Comparison of ENCODE assay signal across 20 mouse cellular contexts in genomic region chr3:106493882-106494281, GRCm38 (mm10). TPM values are rescaled to one million over a fixed set of nuclear protein-coding genes. Genes with fewer than 3 reads are reported as not detected.
DNase-seq lines count a peak whose midpoint lies in the region; ATAC-seq and TF ChIP-seq lines count a peak whose summit lies in the region.
"Had no signal": no experiment of that assay in that cellular context is flagged by ENCODE, and none has a peak within 500 bp of the region (broad histone marks: within the 10 kb centered on the region; RNA-seq: fewer than 3 reads in every experiment).

No protein-coding gene starts in this region.

- H3K36me3 ChIP-seq in lung, embryonic 14.5 days (ENCODE audit: insufficient read depth), result 0 out of 2 replicates have a peak, but pooled peaks cover 1% of the 10 kb centered on the region
- H3K36me3 ChIP-seq in heart, embryonic 16.5 days (ENCODE audit: control insufficient read depth, insufficient read depth), result no peaks in the 10 kb centered on the region
- H3K36me3 ChIP-seq in liver, postnatal 0 days (replicated peaks; ENCODE audit: insufficient read depth, low read length), result peaks cover 22% of the 10 kb centered on the region; the same call in 1 of the 2 replicates
- no peaks in the 10 kb centered on the region for H3K36me3 ChIP-seq in hindbrain, embryonic 12.5 days
- H3K36me3 ChIP-seq: forebrain, embryonic 15.5 days; limb, embryonic 15.5 days; midbrain, embryonic 13.5 days had no signal

- peak overlapping the region; percentile 8; the same call in 1 of the 2 replicates for H3K27ac ChIP-seq in lung, embryonic 14.5 days (ENCODE audit: low read depth)
- H3K27ac ChIP-seq in heart, embryonic 16.5 days (ENCODE audit: low read length), result peak overlapping the region; percentile 66
- peak overlapping the region; percentile 62; the same call in 1 of the 2 replicates for H3K27ac ChIP-seq in liver, postnatal 0 days (ENCODE audit: low read depth)
- no peak overlapping the region for H3K27ac ChIP-seq in hindbrain, embryonic 12.5 days
- H3K27ac ChIP-seq: embryonic facial prominence, embryonic 10.5 days; forebrain, embryonic 15.5 days; limb, embryonic 15.5 days; midbrain, embryonic 13.5 days had no signal

- 71% methylated on average over 3 of the region's 3 CpGs for WGBS in lung, embryonic 14.5 days
- 46% methylated on average over 3 of the region's 3 CpGs for WGBS in lung, adult 2 months
- WGBS in heart, embryonic 16.5 days, result 66% methylated on average over 3 of the region's 3 CpGs
- WGBS in liver, postnatal 0 days (ENCODE audit: insufficient replicate concordance), result 67% methylated on average over 3 of the region's 3 CpGs
- 81% methylated on average over 3 of the region's 3 CpGs for WGBS in hindbrain, embryonic 12.5 days

- H3K4me3 ChIP-seq in lung, embryonic 14.5 days (ENCODE audit: low read depth, low read length), result no peak overlapping the region
- no peak overlapping the region for H3K4me3 ChIP-seq in lung, adult 2 months (replicated peaks; ENCODE audit: extremely low read depth, low read depth, low read length)
- no peak overlapping the region for H3K4me3 ChIP-seq in heart, embryonic 16.5 days (ENCODE audit: low read length)
- H3K4me3 ChIP-seq in liver, postnatal 0 days (ENCODE audit: low read depth, low read length), result no peak overlapping the region
- no peak overlapping the region for H3K4me3 ChIP-seq in hindbrain, embryonic 12.5 days
- H3K4me3 ChIP-seq: embryonic facial prominence, embryonic 10.5 days; forebrain, embryonic 15.5 days; limb, embryonic 15.5 days; midbrain, embryonic 13.5 days had no signal

- no peak overlapping the region for H3K4me2 ChIP-seq in lung, embryonic 14.5 days
- no peak overlapping the region for H3K4me2 ChIP-seq in heart, embryonic 16.5 days (ENCODE audit: low read depth, low read length)
- no peak overlapping the region for H3K4me2 ChIP-seq in liver, postnatal 0 days (ENCODE audit: low read depth, low read length)
- H3K4me2 ChIP-seq in hindbrain, embryonic 12.5 days (replicated peaks), result no peak overlapping the region
- H3K4me2 ChIP-seq: forebrain, embryonic 15.5 days; limb, embryonic 15.5 days; midbrain, embryonic 13.5 days had no signal

- no peak for TF ChIP-seq CTCF in lung, embryonic 14.5 days (IDR thresholded peaks at IDR 0.05; ENCODE audit: low read depth)
- TF ChIP-seq CTCF in lung, adult 2 months (IDR thresholded peaks at IDR 0.05; ENCODE audit: insufficient read depth, low read length), result no peak
- no peak for TF ChIP-seq CTCF in liver, postnatal 0 days (IDR thresholded peaks at IDR 0.05; ENCODE audit: low read depth)

- peak; percentile 37 to 40 for DNase-seq in heart, adult 9 months (ENCODE audit: low spot score in 2 of 2)
- no peak for DNase-seq in heart, adult 8-10 months (ENCODE audit: low spot score)
- no peak for DNase-seq in lung, embryonic 14.5 days
- DNase-seq in lung, adult 2 months, result no peak
- DNase-seq in liver, postnatal 0 days, result no peak
- no peak for DNase-seq in spleen, postnatal 10 days (ENCODE audit: low spot score in 2 of 2)
- DNase-seq: adrenal gland, postnatal 36 days; cerebellum, adult 11 months; kidney, adult 8-10 months; kidney, postnatal 14 days; left cerebral cortex, postnatal 4 days; spleen, adult 18-20 months; thymus, postnatal 25 days had no signal

- TF ChIP-seq POLR2A in lung, adult 2 months (IDR thresholded peaks at IDR 0.05; ENCODE audit: borderline replicate concordance, extremely low read depth, low read depth, low read length), result no peak

- H3K9me3 ChIP-seq in lung, embryonic 14.5 days (ENCODE audit: low read depth, low read length), result no peaks in the 10 kb centered on the region
- H3K9me3 ChIP-seq in heart, embryonic 16.5 days (replicated peaks; ENCODE audit: control insufficient read depth, low read length), result no peaks in the 10 kb centered on the region
- no peaks in the 10 kb centered on the region for H3K9me3 ChIP-seq in liver, postnatal 0 days (ENCODE audit: low read length)
- H3K9me3 ChIP-seq in hindbrain, embryonic 12.5 days (replicated peaks), result no peaks in the 10 kb centered on the region
- H3K9me3 ChIP-seq: embryonic facial prominence, embryonic 10.5 days; forebrain, embryonic 15.5 days; limb, embryonic 15.5 days; megakaryocyte, embryonic 14.5 days; midbrain, embryonic 13.5 days had no signal

- H3K4me1 ChIP-seq in lung, embryonic 14.5 days (ENCODE audit: insufficient read depth), result no peaks in the 10 kb centered on the region
- peaks cover 12% of the 10 kb centered on the region for H3K4me1 ChIP-seq in lung, adult 2 months (ENCODE audit: control insufficient read depth, insufficient read depth, low read length)
- peaks cover 16% of the 10 kb centered on the region for H3K4me1 ChIP-seq in heart, embryonic 16.5 days (ENCODE audit: control insufficient read depth, insufficient read depth, low read length)
- peaks cover 63% of the 10 kb centered on the region for H3K4me1 ChIP-seq in liver, postnatal 0 days (ENCODE audit: insufficient read depth)
- no peaks in the 10 kb centered on the region for H3K4me1 ChIP-seq in hindbrain, embryonic 12.5 days
- H3K4me1 ChIP-seq: embryonic facial prominence, embryonic 10.5 days; forebrain, embryonic 15.5 days; limb, embryonic 15.5 days; midbrain, embryonic 13.5 days had no signal

- TF ChIP-seq EP300 in liver, postnatal 0 days (IDR thresholded peaks at IDR 0.05; ENCODE audit: low read depth), result no peak

- H3K27me3 ChIP-seq in lung, embryonic 14.5 days (ENCODE audit: insufficient read depth, low read length), result no peaks in the 10 kb centered on the region
- no peaks in the 10 kb centered on the region for H3K27me3 ChIP-seq in heart, embryonic 16.5 days (ENCODE audit: control insufficient read depth, insufficient read depth, low read length)
- no peaks in the 10 kb centered on the region for H3K27me3 ChIP-seq in liver, postnatal 0 days (ENCODE audit: insufficient read depth, low read length)
- H3K27me3 ChIP-seq in hindbrain, embryonic 12.5 days, result no peaks in the 10 kb centered on the region
- H3K27me3 ChIP-seq: forebrain, embryonic 15.5 days; limb, embryonic 15.5 days; megakaryocyte, embryonic 14.5 days; midbrain, embryonic 13.5 days had no signal

- no peak for ATAC-seq in lung, embryonic 14.5 days (ENCODE audit: insufficient read depth)
- ATAC-seq in heart, embryonic 16.5 days (replicated peaks; ENCODE audit: extremely low read depth, insufficient read depth, low FRiP score), result peak; percentile 56
- no peak for ATAC-seq in liver, postnatal 0 days
- no peak for ATAC-seq in hindbrain, embryonic 12.5 days (ENCODE audit: low FRiP score)
- ATAC-seq: forebrain, embryonic 15.5 days; midbrain, embryonic 13.5 days had no signal

- H3K9ac ChIP-seq in lung, embryonic 14.5 days, result no peak overlapping the region
- H3K9ac ChIP-seq in heart, embryonic 16.5 days (ENCODE audit: low read length), result no peak overlapping the region
- H3K9ac ChIP-seq in liver, postnatal 0 days (replicated peaks), result no peak overlapping the region
- H3K9ac ChIP-seq in hindbrain, embryonic 12.5 days, result no peak overlapping the region
- H3K9ac ChIP-seq: forebrain, embryonic 15.5 days; limb, embryonic 15.5 days; midbrain, embryonic 13.5 days had no signal

RNA-seq across cellular contexts. Expression of gene Dennd2d, which starts 11.7 kb away (rescaled TPM):
- total RNA-seq in heart, adult 8-10 months (2022), result under 1 TPM; 0.53 to 0.79 (median 0.69) TPM
- polyA plus RNA-seq in lung, embryonic 14.5 days (2014; fragmentation: Nextera tagmentation; extraction: Ambion mirVana), result 7.8 and 8.8 TPM in 2 replicates
- 8.7 and 12.7 TPM in 2 replicates for polyA plus RNA-seq in lung, adult 2 months (2012; rRNA removed)
- 4.0 and 7.4 TPM in 2 replicates for polyA plus RNA-seq in heart, embryonic 16.5 days (2015; fragmentation: Nextera tagmentation; extraction: Ambion mirVana)
- polyA plus RNA-seq in liver, postnatal 0 days (2015; fragmentation: Nextera tagmentation; extraction: Ambion mirVana), result 7.6 and 7.7 TPM in 2 replicates
- polyA plus RNA-seq in hindbrain, embryonic 12.5 days (2016; fragmentation: Nextera tagmentation; extraction: Ambion mirVana), result 0.43 and 0.48 TPM in 2 replicates

RNA-seq across cellular contexts. Expression of gene Dram2, which starts 53.7 kb away (rescaled TPM):
- total RNA-seq in heart, adult 8-10 months (2022), result 100 to 1,000 TPM in 1 of 4 experiments, 10 to 100 TPM in 3; 84.7 to 105 (median 96.1) TPM
- polyA plus RNA-seq in lung, embryonic 14.5 days (2014; fragmentation: Nextera tagmentation; extraction: Ambion mirVana), result 63.3 and 63.9 TPM in 2 replicates
- 43.6 and 65.9 TPM in 2 replicates for polyA plus RNA-seq in lung, adult 2 months (2012; rRNA removed)
- 73.8 and 80.1 TPM in 2 replicates for polyA plus RNA-seq in heart, embryonic 16.5 days (2015; fragmentation: Nextera tagmentation; extraction: Ambion mirVana)
- 76.4 and 79.1 TPM in 2 replicates for polyA plus RNA-seq in liver, postnatal 0 days (2015; fragmentation: Nextera tagmentation; extraction: Ambion mirVana)
- 49.1 and 50.2 TPM in 2 replicates for polyA plus RNA-seq in hindbrain, embryonic 12.5 days (2016; fragmentation: Nextera tagmentation; extraction: Ambion mirVana)

RNA-seq across cellular contexts. Expression of gene Cept1, which starts 53.7 kb away (rescaled TPM):
- total RNA-seq in heart, adult 8-10 months (2022), result 10 to 100 TPM; 15.9 to 23.5 (median 18.3) TPM
- 59.6 and 62.0 TPM in 2 replicates for polyA plus RNA-seq in lung, embryonic 14.5 days (2014; fragmentation: Nextera tagmentation; extraction: Ambion mirVana)
- polyA plus RNA-seq in lung, adult 2 months (2012; rRNA removed), result 15.6 and 25.2 TPM in 2 replicates
- polyA plus RNA-seq in heart, embryonic 16.5 days (2015; fragmentation: Nextera tagmentation; extraction: Ambion mirVana), result 34.8 and 35.1 TPM in 2 replicates
- polyA plus RNA-seq in liver, postnatal 0 days (2015; fragmentation: Nextera tagmentation; extraction: Ambion mirVana), result 59.4 and 64.1 TPM in 2 replicates
- 36.7 and 40.7 TPM in 2 replicates for polyA plus RNA-seq in hindbrain, embryonic 12.5 days (2016; fragmentation: Nextera tagmentation; extraction: Ambion mirVana)

Comparison
In these comparisons a context has a peak if more than half of its experiments do, and no peak if none do; other contexts are left out.
1. DNase-seq: peak in heart, adult 9 months (2 of 2); none in heart, adult 8-10 months (single experiment), lung, embryonic 14.5 days (single experiment), lung, adult 2 months (single experiment), liver, postnatal 0 days (single experiment) and spleen, postnatal 10 days (0 of 2).